Mouse (Mus musculus): ENCODE measurements around the gene Fam193a. TPM values are rescaled to one million over a fixed set of nuclear protein-coding genes. Genes with fewer than 3 reads are reported as not detected.
A peak's percentile ranks its signal among the peaks of the same experiment; 100 is the strongest.

Gene Fam193a
- polyA plus RNA-seq, 1 experiment from 2014 or later: 10.3 TPM

DNA sequence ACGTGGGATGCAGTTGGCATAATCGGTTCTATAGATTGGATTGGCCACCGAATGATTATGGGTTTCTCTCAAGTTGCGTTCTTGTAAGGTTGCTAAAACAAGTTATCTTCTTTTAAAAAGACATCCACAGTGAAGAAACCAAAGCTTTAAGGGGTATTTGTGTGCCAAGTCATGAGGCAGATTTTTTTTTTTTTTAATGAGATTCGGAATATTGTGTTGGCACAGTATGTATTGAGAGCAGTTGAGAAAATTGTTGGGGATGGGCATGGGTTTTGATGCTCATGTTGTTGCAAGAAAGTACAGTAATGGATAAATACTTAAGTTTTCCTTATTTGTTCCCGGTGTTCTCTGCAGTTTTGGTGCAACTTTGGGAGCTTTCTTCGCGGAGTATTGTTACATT lies 1.1 kb downstream of the Fam193a start:
- Histone ChIP-seq H3K4me2 (ENCODE audit: low read depth, low read length) (peak overlapping the region; percentile 60), H3K27me3 (ENCODE audit: control insufficient read depth, insufficient read depth, low read depth, low read length) (no peaks in the 10 kb centered on the region), H3K9me3 (ENCODE audit: control insufficient read depth, low read length) (no peaks in the 10 kb centered on the region), H3K4me3 (ENCODE audit: low read length) (peak overlapping the region; percentile 90), H3K27ac (ENCODE audit: low read length) (no peak overlapping the region), H3K36me3 (ENCODE audit: control insufficient read depth, insufficient read depth, low read length) (no peaks in the 10 kb centered on the region; the same call in 1 of the 2 replicates), H3K9ac (ENCODE audit: low read length) (peak overlapping the region; percentile 95), H3K4me1 (replicated peaks; ENCODE audit: control insufficient read depth, insufficient read depth, low read length) (peaks cover 18% of the 10 kb centered on the region)
- ATAC-seq (ENCODE audit: low read depth): no peak
- 19% methylated on average over 8 of the region's 8 CpGs for WGBS

DNA sequence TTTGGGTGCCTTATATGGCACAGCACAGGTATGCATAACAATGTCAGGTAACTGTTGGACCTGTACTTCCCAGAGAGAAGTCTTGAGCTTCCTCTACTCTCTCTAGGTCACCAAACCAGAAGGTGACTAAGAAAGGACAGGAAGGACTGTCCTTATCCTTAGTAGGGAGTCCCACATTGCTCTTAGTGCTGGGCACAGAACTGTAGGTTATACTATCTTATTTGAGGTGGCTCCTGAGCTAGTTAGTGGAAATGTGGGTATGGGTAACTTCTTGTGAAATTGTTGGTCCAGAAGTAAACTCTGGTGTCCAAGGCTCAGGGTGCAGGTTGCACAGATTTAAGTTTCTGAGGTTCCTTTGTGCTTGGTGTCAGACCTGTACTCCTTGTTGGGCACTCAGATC lies 2.4 kb downstream of the Fam193a start:
- no peak for ATAC-seq (ENCODE audit: low read depth)

DNA sequence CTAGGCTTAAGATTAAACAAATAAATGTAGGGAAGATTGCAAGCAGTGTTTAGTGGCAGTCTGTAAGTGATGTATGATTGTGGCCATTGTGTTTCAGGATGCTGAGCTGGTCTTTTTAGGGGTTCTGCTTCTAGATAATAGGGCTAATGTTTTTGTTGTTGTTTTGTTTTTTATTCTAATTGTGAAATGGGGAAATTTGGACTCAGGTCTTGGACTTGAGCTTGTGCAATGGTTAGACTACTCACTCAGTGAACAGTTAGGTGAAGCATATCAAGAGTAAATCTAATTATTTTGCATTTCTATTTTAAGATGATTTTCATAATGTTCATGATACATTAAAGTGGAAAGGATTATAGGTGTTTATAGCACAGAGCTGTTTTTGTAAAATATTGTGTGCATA lies 2.8 kb downstream of the Fam193a start:
- Histone ChIP-seq H3K4me1 (replicated peaks; ENCODE audit: control insufficient read depth, insufficient read depth, low read length) (peaks cover 18% of the 10 kb centered on the region), H3K9ac (ENCODE audit: low read length) (no peak overlapping the region), H3K4me2 (ENCODE audit: low read depth, low read length) (no peak overlapping the region), H3K36me3 (ENCODE audit: control insufficient read depth, insufficient read depth, low read length) (no peaks in the 10 kb centered on the region; the same call in 1 of the 2 replicates), H3K27ac (ENCODE audit: low read length) (no peak overlapping the region), H3K9me3 (ENCODE audit: control insufficient read depth, low read length) (no peaks in the 10 kb centered on the region), H3K27me3 (ENCODE audit: control insufficient read depth, insufficient read depth, low read depth, low read length) (no peaks in the 10 kb centered on the region), H3K4me3 (ENCODE audit: low read length) (no peak overlapping the region)
- ATAC-seq (ENCODE audit: low read depth): no peak

More for the DNA sequence above, 2.4 kb downstream of the Fam193a start:
- no peak overlapping the region for H3K27ac ChIP-seq (ENCODE audit: low read length)
- 0 out of 2 replicates have a peak overlapping the region, but pooled peaks have one; percentile 3 for H3K4me2 ChIP-seq (ENCODE audit: low read depth, low read length)
- H3K9me3 ChIP-seq (ENCODE audit: control insufficient read depth, low read length): no peaks in the 10 kb centered on the region
- H3K4me3 ChIP-seq (ENCODE audit: low read length): no peak overlapping the region
- H3K9ac ChIP-seq (ENCODE audit: low read length): no peak overlapping the region
- H3K4me1 ChIP-seq (replicated peaks; ENCODE audit: control insufficient read depth, insufficient read depth, low read length): peaks cover 18% of the 10 kb centered on the region
- H3K27me3 ChIP-seq (ENCODE audit: control insufficient read depth, insufficient read depth, low read depth, low read length): no peaks in the 10 kb centered on the region
- H3K36me3 ChIP-seq (ENCODE audit: control insufficient read depth, insufficient read depth, low read length): no peaks in the 10 kb centered on the region; the same call in 1 of the 2 replicates

DNA sequence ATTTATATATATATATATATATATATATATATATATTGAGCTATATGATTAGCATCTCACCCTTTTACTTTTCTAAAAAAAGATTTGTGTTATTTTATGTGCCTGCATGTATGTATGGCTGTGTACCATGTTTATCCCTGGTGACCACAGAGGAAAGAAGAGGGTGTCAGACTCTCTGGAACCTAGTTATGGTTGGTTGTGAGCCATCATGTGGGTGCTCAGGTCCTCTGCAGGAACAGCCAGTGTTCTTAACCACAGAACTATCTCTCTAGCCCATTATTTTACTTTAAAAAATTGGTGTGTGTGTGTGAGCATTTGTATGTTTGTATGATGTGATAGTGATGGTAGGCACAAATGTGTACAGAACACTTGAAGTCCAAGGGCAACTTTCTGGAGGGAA lies 9.1 kb downstream of the Fam193a start:
- no peak overlapping the region for H3K4me3 ChIP-seq (ENCODE audit: low read length)
- H3K36me3 ChIP-seq (ENCODE audit: control insufficient read depth, insufficient read depth, low read length): no peaks in the 10 kb centered on the region
- ATAC-seq (ENCODE audit: low read depth): no peak
- no peaks in the 10 kb centered on the region for H3K9me3 ChIP-seq (ENCODE audit: control insufficient read depth, low read length)
- H3K27ac ChIP-seq (ENCODE audit: low read length): no peak overlapping the region
- H3K4me2 ChIP-seq (ENCODE audit: low read depth, low read length): no peak overlapping the region
- no peaks in the 10 kb centered on the region for H3K4me1 ChIP-seq (replicated peaks; ENCODE audit: control insufficient read depth, insufficient read depth, low read length)
- H3K27me3 ChIP-seq (ENCODE audit: control insufficient read depth, insufficient read depth, low read depth, low read length): no peaks in the 10 kb centered on the region
- H3K9ac ChIP-seq (ENCODE audit: low read length): no peak overlapping the region

DNA sequence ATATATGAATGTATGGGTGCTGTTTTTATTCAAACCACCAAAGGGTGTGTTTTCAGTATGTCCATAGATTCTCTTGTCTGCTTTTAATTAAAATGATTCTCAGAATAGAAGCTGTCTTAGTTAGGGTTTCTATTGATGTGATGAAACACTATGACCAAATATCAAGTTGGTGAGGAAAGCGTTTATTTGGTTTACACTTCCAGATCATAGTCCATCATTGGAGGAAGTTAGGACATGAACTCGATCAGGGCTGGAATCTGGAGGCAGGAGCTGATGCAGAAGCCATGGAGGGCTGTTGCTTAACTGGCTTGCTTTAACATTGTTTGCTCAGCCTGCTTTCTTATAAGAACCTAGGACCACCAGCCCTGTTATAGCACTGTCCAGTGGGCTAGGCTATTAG lies 12.0 kb downstream of the Fam193a start:
- Histone ChIP-seq H3K4me1 (replicated peaks; ENCODE audit: control insufficient read depth, insufficient read depth, low read length) (no peaks in the 10 kb centered on the region), H3K9ac (ENCODE audit: low read length) (no peak overlapping the region), H3K9me3 (ENCODE audit: control insufficient read depth, low read length) (peaks cover 3% of the 10 kb centered on the region), H3K36me3 (ENCODE audit: control insufficient read depth, insufficient read depth, low read length) (peaks cover 11% of the 10 kb centered on the region), H3K27ac (ENCODE audit: low read length) (no peak overlapping the region), H3K27me3 (ENCODE audit: control insufficient read depth, insufficient read depth, low read depth, low read length) (no peaks in the 10 kb centered on the region), H3K4me3 (ENCODE audit: low read length) (no peak overlapping the region), H3K4me2 (ENCODE audit: low read depth, low read length) (no peak overlapping the region)
- 79% methylated on average over 2 of the region's 2 CpGs for WGBS
- ATAC-seq (ENCODE audit: low read depth): no peak

DNA sequence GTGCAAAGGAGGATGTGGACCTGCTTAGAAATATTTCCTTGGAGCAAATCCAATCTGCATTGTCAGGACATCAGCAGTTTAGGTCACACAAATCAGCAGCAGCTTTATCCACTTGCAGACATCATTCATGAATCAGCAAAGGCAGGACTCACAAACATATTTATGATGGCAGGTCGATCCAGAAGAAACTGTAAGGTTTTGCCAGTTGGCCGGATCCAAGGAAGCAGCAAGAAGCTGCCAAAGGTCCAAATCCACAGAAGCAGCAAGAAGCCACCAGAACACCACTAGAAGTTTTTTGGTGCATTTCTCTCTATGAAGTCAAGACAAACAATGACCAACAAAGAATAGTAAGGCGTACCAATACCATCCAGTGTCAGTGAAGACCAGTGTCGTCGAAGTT lies 15.9 kb downstream of the Fam193a start:
- Histone ChIP-seq H3K4me3 (ENCODE audit: low read length) (no peak overlapping the region), H3K4me1 (replicated peaks; ENCODE audit: control insufficient read depth, insufficient read depth, low read length) (no peaks in the 10 kb centered on the region), H3K9me3 (ENCODE audit: control insufficient read depth, low read length) (peaks cover 3% of the 10 kb centered on the region), H3K4me2 (ENCODE audit: low read depth, low read length) (no peak overlapping the region), H3K9ac (ENCODE audit: low read length) (no peak overlapping the region), H3K36me3 (ENCODE audit: control insufficient read depth, insufficient read depth, low read length) (peaks cover 11% of the 10 kb centered on the region), H3K27ac (ENCODE audit: low read length) (no peak overlapping the region), H3K27me3 (ENCODE audit: control insufficient read depth, insufficient read depth, low read depth, low read length) (no peaks in the 10 kb centered on the region)
- no peak for ATAC-seq (ENCODE audit: low read depth)
- WGBS: 97% methylated on average over 5 of the region's 5 CpGs

DNA sequence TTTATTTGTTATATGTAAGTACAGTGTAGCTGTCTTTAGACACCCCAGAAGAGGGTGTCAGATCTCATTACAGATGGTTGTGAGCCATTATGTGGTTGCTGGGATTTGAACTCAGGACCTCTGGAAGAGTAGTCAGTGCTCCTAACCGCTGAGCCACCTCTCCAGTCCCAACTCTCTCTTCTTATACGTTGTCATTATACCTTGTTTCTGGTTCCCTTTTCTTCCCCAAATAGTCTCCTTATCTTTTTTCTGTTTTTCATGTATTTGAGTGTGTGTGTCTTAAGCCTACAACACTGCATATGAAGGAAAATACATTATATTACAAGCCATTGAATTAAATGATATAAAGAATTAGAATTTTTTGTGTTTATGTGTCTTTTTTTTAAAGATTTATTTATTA lies 17.0 kb downstream of the Fam193a start:
- WGBS: 98% methylated on average over 2 of the region's 2 CpGs

DNA sequence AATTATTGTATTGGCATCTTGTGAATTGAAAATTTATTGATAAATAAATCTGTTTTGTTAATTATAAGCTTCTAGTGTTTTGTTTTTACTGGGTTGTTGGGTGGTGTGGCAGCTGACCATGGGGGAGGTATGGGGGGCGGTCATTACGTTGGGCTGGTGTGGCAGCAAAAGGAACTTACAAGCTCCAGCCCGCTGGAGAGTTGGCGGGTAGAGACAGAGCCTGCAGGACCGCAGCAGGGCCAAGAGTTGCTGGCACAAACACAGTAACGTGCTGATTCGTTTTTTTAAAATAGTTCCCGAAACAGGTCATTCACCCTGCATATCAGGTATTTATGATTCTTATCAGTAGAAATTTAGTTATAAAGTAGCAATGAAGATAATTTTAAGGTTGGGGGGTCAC lies 23.5 kb downstream of the Fam193a start:
- Histone ChIP-seq H3K36me3 (ENCODE audit: control insufficient read depth, insufficient read depth, low read length) (no peaks in the 10 kb centered on the region), H3K9ac (ENCODE audit: low read length) (no peak overlapping the region)
- ATAC-seq (ENCODE audit: low read depth): no peak

More for the DNA sequence above, 17.0 kb downstream of the Fam193a start:
- Histone ChIP-seq H3K27me3 (ENCODE audit: control insufficient read depth, insufficient read depth, low read depth, low read length) (no peaks in the 10 kb centered on the region), H3K4me1 (replicated peaks; ENCODE audit: control insufficient read depth, insufficient read depth, low read length) (no peaks in the 10 kb centered on the region), H3K36me3 (ENCODE audit: control insufficient read depth, insufficient read depth, low read length) (peaks cover 11% of the 10 kb centered on the region), H3K4me3 (ENCODE audit: low read length) (no peak overlapping the region), H3K27ac (ENCODE audit: low read length) (no peak overlapping the region), H3K9me3 (ENCODE audit: control insufficient read depth, low read length) (peaks cover 3% of the 10 kb centered on the region), H3K4me2 (ENCODE audit: low read depth, low read length) (no peak overlapping the region), H3K9ac (ENCODE audit: low read length) (no peak overlapping the region)
- ATAC-seq (ENCODE audit: low read depth): no peak

DNA sequence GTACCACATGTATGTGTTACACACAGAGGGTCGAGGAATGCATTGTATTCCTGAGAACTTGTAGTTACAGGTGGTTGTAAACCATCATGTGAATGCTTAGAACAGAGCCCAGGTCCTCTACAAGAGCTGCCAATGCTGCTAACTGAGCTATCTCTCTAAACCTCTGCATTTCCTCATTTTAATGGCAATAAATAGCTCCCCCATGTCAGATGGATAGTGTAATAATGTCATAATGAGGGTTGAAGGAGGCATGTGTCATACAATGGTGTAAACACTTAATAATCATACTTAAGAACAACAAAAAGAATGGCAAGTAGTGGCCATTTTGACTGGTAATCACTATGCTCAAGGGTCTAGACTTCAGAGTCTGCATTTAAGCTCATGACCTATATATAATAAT lies 25.6 kb downstream of the Fam193a start:
- H3K9ac ChIP-seq (ENCODE audit: low read length): no peak overlapping the region
- no peaks in the 10 kb centered on the region for H3K27me3 ChIP-seq (ENCODE audit: control insufficient read depth, insufficient read depth, low read depth, low read length)
- H3K4me3 ChIP-seq (ENCODE audit: low read length): no peak overlapping the region
- H3K4me1 ChIP-seq (replicated peaks; ENCODE audit: control insufficient read depth, insufficient read depth, low read length): no peaks in the 10 kb centered on the region
- H3K27ac ChIP-seq (ENCODE audit: low read length): no peak overlapping the region
- no peak overlapping the region for H3K4me2 ChIP-seq (ENCODE audit: low read depth, low read length)
- WGBS: 85% methylated on average over 1 of the region's 1 CpGs
- no peak for ATAC-seq (ENCODE audit: low read depth)
- no peaks in the 10 kb centered on the region for H3K36me3 ChIP-seq (ENCODE audit: control insufficient read depth, insufficient read depth, low read length)
- no peaks in the 10 kb centered on the region for H3K9me3 ChIP-seq (ENCODE audit: control insufficient read depth, low read length)

More for the DNA sequence above, 23.5 kb downstream of the Fam193a start:
- Histone ChIP-seq H3K27ac (ENCODE audit: low read length) (no peak overlapping the region), H3K4me1 (replicated peaks; ENCODE audit: control insufficient read depth, insufficient read depth, low read length) (no peaks in the 10 kb centered on the region), H3K27me3 (ENCODE audit: control insufficient read depth, insufficient read depth, low read depth, low read length) (no peaks in the 10 kb centered on the region), H3K9me3 (ENCODE audit: control insufficient read depth, low read length) (no peaks in the 10 kb centered on the region), H3K4me2 (ENCODE audit: low read depth, low read length) (no peak overlapping the region), H3K4me3 (ENCODE audit: low read length) (no peak overlapping the region)
- WGBS: 92% methylated on average over 8 of the region's 8 CpGs

DNA sequence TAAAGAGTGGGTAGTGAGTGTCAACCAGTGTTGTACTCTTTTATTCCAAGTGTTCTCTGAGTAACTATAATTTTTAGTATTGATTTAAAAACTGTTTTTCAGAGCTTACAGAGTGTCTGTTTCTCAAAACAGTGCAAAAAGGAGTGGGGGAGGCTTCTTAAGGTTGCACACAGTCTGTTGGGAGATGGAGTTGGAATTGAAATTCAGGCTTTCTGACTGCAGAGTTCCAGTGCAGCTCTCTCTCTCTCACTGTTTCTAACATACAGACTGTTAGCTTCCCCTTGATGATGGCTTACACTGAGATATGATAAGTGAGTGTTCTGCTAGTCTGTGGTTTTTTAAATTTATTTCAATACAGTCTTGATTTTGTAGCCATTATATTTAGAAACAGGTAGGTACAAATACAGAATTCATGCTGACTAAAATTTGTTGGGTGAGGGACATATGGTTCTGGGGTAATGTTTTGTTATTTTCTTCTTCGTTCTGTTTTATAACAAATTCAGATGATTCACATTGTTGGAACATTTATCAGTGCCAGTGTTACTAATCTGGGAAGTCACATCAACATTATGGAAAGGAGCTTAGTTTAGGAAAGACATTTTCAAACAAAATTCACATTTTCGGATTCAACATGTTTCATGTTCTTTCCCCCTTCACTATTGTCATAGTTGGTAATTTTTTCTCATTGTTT lies 26.3 kb downstream of the Fam193a start:
- no peak overlapping the region for H3K4me3 ChIP-seq (ENCODE audit: low read length)
- 66% methylated on average over 2 of the region's 2 CpGs for WGBS
- ATAC-seq (ENCODE audit: low read depth): no peak
- H3K4me1 ChIP-seq (replicated peaks; ENCODE audit: control insufficient read depth, insufficient read depth, low read length): no peaks in the 10 kb centered on the region
- H3K9ac ChIP-seq (ENCODE audit: low read length): no peak overlapping the region
- no peaks in the 10 kb centered on the region for H3K36me3 ChIP-seq (ENCODE audit: control insufficient read depth, insufficient read depth, low read length)
- H3K9me3 ChIP-seq (ENCODE audit: control insufficient read depth, low read length): no peaks in the 10 kb centered on the region
- H3K4me2 ChIP-seq (ENCODE audit: low read depth, low read length): no peak overlapping the region
- H3K27me3 ChIP-seq (ENCODE audit: control insufficient read depth, insufficient read depth, low read depth, low read length): no peaks in the 10 kb centered on the region
- H3K27ac ChIP-seq (ENCODE audit: low read length): no peak overlapping the region

Data from lung, embryonic 16.5 days (tissue).